Mouse (Mus musculus) stomach, postnatal 0 days (tissue): ENCODE measurements around the gene Nell2.

Experiments used
- CTCF ChIP-seq: IDR thresholded peaks from 2 replicates; pipeline ENCODE4 v1.5.1; 2016; ENCODE audit warnings: antibody characterized with exemption, low read depth, mild to moderate bottlenecking, moderate library complexity
- EP300 ChIP-seq: optimal IDR thresholded peaks from 2 replicates; pipeline ENCODE3; 2016; ENCODE audit warnings: antibody characterized with exemption

DNA sequence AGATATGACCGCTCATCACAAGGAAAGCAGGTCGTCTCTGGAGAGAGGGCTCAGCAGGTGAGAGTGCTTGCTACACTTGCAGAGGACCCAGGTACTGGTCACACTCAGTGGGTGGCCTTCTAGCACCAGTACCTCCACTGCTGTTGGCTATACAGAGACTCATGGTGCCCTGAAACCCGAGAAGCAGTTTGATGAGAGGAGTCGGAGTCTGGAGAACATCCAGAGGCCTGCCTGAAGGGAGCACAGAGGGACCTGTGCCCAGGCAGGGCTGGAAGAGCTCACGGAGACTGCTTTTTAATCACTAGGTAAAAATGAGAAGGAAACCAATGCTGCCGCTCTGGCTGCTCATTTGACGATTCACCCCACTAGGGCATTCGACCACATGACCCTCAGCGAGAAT, 271.2 kb downstream of the Nell2 start:
- TF ChIP-seq CTCF (no peak), EP300 (no peak)
